Mouse (Mus musculus) lung, adult 18-20 months (tissue): ENCODE results near the gene Slc24a2.

ENCODE experiments used
- DNase-seq, 2 experiments: peaks; one replicate each; pipeline ENCODE4 v3.0.0; 2022; ENCODE audit warnings: mixed read lengths in 2 of 2

Gene Slc24a2

DNA sequence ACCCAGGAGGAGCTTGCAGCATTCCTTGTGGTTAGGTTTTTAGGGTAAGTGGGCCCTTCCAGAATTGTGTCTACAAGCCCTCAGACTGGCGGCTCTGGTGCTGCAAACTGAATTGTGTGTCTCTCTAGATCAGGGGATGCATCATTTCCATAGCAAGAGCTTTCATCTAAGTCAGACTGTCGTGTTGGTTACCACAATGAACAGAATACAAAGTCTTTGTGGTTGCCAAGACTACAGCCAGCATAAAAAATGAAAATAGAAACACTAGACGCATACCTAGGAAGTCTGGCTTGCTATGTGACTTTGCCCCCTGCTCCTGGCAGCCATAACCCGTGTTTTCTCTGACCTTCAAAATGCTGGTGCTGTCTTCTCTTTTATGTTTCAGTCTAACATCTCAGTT, 114.6 kb downstream of the Slc24a2 start:
- no peak for DNase-seq

DNA sequence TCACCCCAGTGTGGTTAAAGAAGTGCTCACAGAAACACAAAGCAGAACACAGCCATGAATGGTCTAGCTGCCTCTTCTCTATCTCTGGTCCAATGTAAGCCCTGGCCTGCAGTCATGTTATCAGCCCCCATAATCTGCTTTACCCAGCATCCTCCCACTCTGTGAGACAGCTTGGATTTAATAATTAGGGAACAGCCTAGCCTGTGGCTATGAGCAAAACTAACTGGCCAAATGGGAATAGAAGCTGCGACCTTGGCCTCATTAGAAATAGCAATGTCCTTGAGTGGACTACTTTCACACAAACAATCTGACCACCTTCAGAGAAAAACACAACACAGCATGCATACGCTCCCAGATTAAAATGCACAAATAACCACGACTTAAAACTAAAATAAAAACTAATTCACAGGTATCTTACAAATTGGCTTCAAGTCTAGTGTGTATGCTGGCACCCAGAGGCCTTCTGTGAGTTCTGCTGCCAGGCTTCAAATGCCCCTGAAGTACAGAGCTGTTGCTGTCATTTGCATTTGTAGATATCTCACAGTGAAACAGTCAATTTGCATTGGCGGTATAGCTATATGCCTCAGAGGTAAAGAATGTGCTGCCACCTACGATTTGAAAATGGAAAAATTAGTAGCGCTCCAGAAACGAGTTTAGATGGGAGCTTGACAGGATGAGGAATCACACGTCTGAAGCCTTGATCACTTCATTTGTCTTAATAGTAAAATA, 120.8 kb downstream of the Slc24a2 start:
- no peak for DNase-seq

DNA sequence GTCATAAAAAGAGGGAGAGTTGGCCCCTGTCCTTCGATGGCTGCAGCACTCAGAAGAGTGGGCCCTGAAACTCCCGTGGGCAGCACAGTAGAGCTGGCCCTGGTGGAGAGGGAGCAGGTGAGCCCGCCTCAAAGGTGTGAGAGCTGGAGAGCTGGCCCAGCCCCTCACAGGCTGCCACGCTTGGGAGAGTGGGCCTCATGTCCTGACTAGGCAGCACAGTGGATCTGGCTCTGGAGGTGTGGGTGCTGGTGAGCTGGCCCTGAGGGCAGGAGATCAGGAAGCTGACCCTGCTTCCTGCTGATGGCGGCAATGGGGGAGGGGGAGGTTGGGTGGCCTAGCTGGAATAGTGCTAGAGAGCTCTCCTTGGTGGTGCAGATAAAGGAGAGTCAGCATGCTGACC, 129.3 kb downstream of the Slc24a2 start:
- no peak for DNase-seq

DNA sequence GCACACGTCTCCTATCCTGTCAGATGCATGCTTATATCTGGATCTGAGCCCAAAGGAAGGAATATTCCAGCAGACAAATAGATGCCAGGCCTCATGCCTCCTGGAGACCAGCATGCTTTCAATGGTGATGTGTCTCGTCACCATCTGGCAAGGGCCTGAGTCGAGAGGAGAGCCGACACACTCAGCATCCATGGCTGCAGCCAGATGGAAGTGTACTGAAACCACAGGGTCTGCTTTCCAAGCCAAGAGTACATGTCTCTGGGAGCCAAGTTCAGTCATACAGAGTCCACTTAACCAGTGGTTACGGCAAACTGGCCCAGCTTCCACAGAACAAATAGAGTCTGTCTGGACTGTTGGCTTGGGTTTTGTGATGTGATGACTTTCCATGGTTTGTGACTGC, 134.1 kb downstream of the Slc24a2 start:
- DNase-seq: peak in 1 of 2 experiments; percentile 5

DNA sequence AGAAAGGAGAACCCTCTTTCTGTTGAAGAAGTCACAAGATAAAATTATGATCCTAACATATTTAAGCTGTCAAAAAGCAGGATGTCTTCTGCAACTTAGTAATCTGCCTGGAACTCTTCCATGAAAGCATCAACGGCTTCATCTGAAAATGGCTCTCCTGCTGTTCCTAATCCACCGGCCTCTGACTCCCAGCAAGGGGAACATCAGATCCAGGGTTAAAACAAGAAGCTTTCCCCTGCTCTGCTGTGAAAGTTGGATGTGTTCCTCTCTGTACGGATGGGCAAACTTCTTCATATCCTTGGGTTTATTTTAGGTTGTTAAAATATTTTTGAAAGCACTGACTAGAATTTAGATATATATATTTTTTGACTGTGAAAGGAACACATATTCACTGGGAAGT, 136.7 kb downstream of the Slc24a2 start:
- DNase-seq: no peak

DNA sequence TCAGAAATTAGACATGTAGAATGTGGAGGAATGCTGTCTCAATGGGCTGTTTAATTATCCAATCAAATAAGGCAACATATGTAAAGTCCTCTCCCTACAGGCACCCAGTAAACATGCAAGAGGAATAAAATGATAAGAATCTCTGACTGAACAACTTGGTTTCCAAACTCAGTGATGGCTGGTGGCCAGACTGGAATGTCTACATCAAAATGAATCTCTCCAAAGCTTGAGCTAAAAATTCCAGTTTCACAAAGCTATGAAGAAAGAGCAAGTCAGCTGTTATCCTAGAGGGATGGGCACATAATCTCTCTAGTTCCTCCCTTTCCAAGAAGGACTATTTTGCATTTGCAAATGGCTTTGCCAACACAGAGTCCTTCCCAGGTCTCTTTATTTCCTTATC, 139.4 kb downstream of the Slc24a2 start:
- no peak for DNase-seq

DNA sequence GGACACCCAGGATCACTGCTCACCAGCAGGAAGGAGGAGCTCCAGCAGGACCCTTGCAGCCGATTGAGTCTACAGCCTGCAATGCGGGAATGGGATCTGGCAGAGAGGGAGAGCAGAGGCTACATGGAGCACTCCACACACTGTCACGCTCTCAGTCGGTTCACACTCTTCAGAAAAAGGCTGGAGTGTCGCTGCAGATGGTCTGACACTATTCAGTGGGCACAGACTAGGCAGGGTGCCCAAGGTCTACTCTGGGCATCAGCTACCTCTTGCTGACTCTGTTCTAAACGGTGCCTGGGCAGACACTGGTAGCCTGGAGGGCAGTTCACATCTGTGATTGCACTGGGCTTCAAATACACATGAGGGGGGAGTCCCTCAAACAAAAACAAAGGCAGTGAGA, 141.6 kb downstream of the Slc24a2 start:
- DNase-seq: no peak

DNA sequence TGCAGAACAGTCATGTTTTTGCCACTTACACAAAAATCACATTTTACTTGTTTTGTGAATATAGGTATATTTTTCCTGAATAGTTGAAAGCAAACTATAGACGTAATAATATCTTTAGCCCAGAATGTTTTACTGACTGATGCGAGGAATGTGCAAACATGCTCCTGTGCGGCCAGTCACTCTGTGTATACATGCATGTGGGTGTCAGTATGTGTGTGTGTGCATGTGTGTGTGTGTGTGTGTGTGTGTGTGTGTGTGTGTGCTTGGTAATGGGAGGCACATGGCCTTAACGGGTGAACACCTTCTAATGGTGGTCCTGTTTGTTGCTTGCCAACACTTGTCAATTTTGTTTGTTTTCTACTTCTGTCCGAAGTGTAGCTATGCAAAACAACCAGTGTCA, 142.7 kb downstream of the Slc24a2 start:
- DNase-seq: no peak

DNA sequence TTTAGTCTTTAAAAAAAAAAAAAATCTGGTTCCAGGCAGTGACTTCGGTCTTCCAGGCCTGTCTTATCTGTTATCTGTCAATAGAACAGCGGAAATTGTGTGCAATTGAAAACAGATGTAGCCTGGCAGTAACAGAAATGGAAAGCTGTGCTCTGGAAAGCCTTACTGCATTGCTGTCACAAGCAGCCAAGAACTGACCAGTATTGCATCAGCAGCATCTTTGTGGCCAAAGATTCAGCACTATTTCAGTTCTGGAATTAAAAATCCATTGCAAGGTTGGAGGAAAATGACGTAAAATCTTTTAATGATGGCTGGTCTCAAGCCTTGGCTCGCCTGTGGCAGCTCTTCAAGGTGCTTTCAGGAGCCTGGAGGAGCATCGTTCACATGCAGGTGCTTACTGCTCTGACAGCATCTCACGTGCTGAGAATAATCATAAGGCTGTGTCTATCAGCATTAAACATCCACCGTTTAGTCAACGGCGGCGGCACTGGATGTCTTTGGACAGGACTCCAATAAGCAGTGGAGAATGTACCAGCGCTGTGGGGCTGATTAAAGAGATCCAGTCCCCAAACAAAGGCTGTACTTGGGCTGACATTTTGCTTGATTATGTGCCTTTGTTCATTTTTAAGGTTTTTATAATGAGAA, 143.2 kb downstream of the Slc24a2 start:
- peak in 1 of 2 experiments; percentile 27 for DNase-seq

DNA sequence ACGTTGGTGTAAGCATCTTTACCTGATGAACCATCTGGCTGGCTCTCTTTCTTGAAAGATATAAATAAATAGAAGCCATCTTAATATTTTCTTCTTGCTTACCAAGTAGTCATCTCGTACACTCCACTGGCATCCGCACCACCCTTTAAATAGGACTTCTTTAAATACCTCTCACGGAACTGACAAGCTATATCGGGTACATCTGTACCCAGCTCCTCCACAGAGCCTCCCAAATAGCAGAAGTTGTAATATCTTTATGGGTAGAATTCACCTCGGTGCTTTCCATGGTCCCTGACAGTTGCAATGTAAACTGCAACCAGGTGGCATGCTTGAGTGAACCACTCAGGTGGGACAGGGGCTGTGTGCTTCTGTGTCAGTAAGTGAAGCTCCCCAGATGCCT, 149.0 kb downstream of the Slc24a2 start:
- DNase-seq: no peak

DNA sequence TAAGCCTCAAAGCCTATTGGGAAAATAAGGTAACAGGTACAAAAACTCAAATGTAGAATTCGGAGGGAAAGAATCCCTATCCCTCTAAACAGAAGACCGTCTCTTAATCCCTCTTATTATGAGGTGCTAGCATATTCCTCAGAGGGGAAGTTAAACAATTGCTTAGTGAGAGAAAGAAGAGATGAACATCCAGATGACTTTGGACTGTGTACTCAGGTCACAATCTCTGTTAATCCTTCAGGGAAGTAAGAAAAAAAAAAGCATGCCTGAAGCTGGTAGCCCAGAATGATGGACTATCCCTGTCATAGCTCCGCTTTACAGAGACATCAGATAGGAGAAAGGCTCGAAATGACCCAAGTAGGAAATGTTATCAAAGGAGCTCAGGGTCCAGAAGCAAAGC, 151.0 kb downstream of the Slc24a2 start:
- DNase-seq: no peak

DNA sequence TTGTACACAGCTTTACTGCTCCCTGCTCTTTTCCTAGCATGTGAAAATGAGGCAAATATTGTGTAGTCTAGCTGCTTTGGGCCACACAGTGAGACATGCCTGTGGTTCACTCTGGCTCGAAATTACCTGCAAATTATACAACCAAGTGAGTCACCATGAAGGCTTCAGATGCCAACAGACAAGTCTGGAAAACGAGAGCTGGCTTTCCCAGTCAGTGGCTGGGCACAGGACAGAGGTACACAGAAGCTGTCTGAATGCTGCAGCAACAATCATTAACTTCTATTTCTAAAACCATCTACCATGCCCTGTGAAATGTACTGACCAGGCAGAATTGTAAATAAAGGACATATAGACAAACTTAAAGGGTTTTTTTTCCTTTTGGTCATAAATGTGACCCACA, 151.6 kb downstream of the Slc24a2 start:
- DNase-seq: no peak

DNA sequence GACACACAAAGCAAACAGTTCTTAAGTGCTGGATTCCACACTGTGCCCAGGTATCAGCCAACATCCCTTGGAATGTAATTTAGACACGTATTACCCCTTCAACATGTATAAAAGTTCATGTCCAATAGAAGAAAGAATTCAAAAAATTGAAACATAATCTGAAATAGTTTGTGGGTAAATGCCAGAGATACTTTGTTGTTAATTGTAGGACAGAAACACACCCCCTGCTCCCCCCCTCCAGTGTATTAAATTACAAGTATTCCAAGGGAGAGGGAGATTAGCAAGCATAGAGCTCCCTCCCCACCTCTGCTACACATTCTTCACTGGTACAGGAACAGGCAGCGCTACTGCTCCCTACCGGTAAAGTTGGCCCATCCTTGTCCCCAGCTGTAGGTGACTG, 154.5 kb downstream of the Slc24a2 start:
- DNase-seq: no peak

DNA sequence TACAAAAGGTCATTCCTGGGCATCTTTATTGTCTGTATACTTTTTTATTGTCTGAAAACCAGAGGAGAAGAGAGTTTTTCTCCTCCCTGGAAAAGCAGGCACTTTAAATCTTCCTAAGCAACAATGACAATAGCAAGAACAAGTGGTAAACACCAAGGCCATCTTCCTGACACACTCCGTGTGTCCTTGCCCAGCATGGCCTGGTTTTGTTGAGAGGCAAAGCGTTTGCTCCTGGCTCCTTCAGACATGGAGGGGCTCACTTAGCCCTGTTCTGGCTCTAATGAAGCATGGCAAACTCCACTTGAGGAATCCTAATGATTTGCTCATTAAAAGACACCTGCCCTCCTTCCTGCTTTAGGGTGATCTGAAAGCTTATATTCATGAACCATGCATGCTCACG, 162.2 kb downstream of the Slc24a2 start:
- DNase-seq: no peak

DNA sequence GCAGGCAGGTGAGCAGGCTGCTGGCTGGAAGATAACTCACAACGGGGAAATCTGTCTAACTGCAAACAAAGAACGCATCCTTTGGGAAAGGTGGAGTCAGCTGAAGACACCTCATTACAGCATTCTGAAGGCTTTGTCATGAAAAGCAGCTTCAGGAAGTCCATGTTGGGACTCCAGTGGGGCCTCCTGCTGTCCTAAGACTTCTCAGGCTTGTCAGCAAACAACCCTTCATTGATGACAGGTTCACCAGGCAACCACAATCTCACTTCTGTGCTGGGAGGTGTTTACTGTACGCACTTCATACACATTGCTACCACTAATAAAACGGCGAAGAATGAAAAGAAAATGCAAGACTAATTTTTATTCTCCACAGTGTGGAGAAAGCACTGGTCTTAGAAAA, 165.1 kb downstream of the Slc24a2 start:
- no peak for DNase-seq

DNA sequence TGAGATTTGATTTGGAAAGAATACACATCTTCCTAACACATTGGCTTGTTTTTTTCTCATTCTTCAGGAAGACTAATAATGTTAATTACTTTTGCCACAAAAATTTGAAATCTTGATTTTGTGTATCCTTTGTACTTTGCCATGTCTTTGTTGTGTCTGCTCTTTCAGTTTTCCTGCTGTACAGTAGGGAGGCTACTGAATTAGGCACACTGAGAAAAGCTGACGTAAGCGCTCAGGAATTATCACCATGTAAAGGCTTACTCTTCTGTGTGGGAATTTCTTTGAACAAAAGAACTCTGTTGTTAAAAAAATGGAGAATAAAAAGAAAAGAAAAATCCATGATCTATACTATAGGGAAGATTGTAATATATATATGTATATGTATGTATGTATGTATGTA, 165.7 kb downstream of the Slc24a2 start:
- DNase-seq: no peak

DNA sequence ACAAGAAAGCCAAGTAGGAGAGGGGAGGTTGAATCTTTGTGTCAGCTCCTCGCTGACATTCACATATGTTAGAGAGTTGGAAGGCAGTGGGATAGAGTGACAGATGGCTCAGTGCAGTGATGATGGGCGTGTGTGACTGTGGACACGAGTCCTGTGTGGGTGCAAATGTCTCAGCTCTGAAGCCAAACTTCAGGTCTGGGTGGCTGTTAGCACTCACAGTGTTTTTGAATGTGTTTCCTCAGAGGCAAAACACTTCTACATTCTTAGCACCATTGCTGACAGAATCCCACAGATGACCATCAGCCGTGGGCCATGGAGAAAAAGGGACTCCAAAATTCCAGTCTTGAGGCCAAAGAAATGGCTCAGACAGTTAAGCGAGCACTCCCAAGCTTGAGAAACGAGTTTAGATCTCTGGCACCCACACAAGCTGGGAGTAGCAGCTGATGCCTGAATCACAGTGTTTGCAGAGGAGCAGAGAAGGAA, 167.5 kb downstream of the Slc24a2 start:
- DNase-seq: no peak

DNA sequence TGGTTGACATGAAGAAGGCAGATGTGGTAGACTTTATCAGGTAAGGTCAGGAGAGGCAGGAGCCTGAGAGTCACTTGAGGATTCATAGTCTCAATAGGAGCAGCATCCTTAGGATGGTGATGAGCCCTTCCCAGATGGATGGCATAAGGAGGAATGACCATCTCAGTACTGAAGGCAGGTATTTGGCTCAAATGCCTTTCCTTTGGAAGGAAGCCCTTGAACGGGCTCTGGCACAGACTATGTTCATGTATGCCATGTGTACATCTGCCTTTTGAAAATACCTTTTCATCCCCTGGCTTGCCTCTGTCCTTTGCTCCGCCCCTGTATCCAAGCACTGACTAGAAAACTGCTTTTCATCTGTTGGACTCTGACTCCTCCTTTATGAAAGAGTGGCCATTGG, 168.6 kb downstream of the Slc24a2 start:
- DNase-seq: no peak

DNA sequence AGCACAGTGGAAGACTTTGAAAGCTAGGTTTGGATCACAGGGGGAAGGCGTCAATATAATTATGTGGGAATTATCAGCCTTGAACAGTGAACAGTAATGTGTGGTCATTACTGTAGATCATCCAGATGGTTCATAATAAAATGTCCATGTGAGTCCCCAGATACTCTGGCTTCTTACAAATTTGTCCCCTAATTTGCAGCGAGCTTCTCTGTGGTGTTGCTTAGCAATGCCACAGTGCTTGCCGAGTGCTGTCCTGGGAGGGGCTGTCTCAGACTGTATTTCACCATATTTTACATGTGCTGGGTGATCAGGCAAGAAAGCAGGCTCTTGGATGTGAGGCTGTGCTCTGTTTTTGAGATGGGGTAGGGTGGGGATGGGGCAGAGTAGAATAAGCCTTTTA, 172.7 kb downstream of the Slc24a2 start:
- DNase-seq: no peak

DNA sequence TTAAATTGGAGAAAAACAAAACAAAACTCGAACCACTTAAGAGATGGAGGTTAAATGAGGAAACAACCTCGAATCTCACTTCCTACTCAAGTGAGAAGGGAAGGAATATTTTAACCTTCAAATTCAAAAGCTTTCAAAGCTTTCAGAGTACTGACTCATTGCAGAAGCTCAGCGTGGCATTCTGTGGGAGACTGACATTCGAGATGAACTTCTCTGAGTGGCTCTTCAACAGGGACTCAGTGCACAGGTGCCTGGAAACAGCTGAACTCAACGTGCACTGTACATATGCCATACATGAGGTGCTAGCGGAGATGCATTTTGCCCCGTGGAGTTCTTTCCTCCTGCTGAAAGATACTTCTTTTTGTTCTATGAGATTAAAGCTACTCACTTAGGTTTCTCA, 174.5 kb downstream of the Slc24a2 start:
- no peak for DNase-seq

DNA sequence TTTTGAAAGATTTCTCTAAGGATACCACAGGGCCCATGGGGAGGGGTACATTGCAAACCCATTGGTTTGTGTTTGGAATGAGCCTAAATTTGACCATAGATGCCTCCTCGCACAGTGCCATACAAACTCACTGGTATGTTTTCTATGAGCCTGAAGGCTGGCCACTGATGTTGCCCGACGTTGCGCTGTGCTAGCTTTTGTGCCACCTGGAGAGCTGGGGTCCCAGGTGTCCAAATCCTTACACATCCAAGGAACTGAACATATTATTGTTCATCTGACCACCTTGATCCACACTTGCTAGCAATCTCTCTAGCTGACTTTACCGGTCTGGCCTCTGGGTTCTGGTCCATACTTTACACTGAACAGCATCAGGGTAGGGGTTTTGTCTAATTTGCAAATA, 177.4 kb downstream of the Slc24a2 start:
- DNase-seq: no peak

DNA sequence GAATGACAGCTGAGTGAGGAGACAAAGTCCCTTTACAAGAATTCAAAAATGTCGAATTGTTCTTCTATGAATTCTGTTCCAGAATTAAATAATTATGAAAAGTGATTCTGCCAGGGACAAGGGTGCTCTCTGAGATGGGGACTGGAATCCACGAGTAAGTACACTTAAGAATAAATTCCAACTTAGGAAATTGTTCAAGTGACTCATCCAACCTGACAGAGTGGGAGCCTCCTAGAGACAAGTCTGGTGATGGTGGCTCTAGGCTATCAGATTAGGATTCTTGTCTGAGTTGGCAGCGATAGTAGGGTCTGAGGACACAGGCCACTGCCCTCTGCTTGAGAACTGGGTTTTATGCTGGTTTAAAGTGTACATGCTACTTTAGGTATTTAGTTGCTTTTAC, 181.2 kb downstream of the Slc24a2 start:
- DNase-seq: no peak

DNA sequence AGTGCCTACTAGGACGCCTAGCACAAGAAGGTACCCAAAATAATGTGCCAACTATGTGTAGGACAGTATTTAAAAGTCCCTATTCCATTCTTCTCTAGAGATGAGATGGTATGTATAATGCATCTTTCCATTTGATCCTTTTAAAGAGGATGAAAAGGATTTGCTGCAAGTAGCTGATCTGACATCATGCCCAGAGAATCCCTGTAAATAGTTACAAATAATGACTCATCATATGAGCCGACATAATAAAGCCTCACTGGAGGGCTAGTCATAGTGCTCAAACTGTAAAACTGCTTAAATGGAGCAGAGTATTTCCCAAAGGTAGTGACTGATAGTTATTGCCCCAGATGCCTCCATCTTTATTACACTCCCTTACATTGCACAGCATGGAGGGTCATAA, 183.1 kb downstream of the Slc24a2 start:
- DNase-seq: no peak

DNA sequence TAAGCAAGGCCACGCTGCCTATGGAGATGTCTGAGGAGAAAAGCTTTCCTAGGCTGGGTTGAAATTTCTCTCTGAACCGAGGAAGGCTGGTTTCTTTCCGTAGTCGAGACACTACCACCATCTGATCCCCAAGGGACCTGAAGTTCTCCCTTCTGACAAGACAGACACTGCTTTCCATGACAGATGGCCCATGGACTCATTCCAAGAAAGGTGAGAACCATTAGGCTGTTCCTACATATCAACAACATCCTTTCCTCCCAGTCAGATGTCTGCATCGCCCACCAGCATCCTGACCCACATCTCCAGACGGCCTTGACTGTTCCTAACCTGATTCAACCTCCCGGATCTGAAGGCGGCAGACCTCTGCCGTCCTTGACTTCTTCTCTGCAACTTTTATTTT, 187.0 kb downstream of the Slc24a2 start:
- no peak for DNase-seq
